Mouse (Mus musculus): ENCODE measurements at regions not wholly inside any gene's neighbourhood (a gene's known extent, or its start where the extent isn't known, plus 50 kb on each side); places are given as distances from the start of the nearest gene placed in this dataset.

GRCm38 (mm10) chr2:137581491-137581890 is 465.0 kb upstream of the Jag1 start:
- no peak for TF ChIP-seq POLR2A (IDR thresholded peaks at IDR 0.05; ENCODE audit: low read depth, low read length)
- TF ChIP-seq CTCF (IDR thresholded peaks at IDR 0.05; ENCODE audit: extremely low read depth, insufficient read length, insufficient replicate concordance, low read depth, low read length), result no peak
